Mouse (Mus musculus) heart, adult 11 months (tissue): ENCODE data around the gene Grik5.

Experiments
- DNase-seq: peaks from one replicate; pipeline ENCODE4 v3.0.0; 2022

Grik5 gene

DNA sequence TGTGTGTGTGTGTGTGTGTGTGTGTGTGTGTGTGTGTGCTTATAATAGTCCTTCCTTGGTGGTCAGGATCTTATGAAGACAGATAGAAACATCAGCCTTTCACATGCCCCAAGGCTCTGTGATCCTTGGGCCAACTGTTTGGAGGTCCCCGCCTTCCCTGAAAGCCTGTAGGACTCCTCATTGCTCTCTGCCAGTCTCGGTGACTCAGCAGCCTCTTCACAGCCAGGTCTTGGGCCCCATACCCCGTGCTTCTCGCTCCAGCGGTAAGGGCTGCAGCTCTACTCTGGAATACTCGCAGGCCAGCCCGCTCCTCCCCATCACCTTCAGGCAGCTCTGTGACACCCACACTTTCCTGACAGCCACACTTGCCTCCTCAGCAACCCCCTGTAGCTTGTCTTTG is 45.7 kb downstream of the Grik5 start:
- DNase-seq, result no peak

DNA sequence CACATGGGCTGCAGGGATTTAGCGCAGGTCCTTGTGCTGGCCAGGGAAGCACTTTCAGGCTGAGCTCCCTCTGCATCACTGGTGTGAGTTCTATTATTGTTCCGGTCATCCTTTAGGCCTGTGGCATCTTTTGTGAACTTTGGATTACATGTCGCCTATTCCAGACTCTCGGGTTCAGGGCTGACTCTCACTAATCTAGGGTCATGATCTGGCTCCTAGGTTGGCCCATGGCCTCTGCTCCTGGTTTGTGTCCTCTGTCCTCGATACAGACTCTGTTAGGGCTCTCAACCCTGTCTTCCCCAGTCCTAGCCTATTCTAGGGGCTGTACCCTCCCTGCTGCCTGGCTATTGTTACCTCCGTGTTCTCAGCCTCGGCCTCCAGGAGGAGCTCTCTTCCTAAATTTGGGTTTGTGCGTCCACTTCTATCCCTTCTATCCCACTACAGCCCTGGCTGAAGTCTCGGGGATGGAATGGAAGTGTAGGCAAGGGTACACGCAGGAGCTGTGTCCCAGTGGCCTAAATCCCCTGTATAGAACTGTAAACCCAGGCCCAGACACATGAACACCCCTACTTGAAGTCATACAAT is 46.2 kb downstream of the Grik5 start:
- DNase-seq, result no peak

DNA sequence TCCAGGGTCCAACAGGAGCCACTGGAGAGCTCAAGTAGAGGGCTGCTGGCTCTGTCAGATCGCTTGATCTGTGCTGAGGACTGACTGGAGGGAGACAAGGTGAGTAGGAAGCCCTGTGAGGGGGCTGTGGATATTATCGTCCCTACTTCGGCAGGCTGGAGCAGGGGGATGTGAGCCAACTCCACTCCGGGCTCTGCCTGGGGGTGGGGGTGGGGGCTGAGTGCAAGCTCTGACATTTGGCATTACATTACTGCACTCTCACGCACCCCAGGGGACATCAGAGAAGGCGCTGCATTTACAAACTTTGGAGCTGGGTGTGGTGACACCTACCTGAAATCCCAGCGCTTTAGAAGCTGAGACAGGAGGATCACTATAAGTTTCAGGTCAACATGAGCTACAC is 60.6 kb downstream of the Grik5 start:
- DNase-seq, result no peak

DNA sequence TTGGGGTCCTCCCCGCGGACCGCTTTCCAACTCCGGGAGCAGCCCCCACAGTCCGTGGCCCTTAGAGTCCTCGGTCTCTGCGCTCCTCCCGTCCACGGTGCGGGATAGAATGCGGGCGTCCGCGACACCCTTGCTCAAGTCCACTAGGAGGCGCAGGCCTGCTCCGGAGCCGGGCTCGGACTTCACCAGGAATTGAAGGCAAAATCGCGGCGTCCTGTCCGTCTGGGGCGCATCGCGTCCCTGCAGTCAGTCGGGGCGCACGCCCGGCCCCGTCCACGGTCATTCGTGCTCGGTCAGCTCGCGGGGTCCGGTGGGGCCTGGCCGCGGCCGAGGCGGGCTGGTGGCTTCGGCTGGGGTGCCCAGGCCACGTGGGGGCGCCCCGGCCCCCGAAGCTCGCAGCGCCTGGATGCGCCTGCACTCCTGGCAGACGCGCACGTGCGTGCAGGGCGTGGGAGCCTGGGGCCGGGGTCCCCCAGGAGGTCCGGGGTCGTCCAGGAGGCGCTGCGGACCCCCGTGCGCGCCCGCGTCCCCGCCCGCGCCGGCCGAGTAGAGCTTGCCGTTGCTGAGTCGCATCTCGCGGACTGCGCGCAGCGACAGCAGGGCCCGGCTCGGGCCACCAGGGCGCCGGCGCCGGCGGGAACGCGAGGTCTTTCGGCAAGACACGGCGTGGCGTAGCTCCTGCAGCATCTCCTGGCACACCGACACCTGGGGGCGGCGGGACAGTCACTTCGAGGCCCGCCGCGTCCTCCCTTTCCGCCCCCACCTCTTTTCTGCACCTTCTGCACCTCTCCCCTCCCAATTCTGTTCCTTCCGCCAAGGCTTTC is 61.8 kb downstream of the Grik5 start:
- DNase-seq, result no peak

DNA sequence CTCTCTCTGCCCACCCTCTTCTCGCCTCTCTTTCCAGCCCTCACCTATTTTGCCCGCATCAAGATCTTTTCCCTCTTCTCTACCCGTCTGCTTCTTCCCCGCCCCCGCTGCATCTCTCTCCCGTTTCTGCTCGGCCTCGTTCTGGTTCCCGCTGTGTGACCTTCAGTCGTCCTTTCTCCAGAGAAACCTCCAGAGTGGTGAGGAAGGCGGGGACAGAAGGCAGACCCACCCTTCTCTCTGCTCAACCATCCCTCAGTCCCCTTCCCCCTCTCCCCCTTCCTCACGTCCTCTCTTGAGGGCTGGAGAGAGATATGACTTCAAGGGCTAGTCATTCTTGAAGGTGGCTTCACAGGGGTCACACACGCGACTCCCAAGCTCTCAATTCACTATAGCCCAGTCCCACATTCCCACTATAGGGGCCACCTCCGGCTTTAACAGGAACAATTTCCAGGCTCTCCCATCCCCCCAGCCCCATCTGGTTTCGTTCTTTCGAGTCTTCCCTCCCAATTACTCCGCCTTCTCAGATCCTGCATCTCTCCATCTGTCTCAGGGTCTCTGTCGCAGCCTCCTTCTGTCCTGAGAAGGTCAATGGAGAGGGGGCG is 62.9 kb downstream of the Grik5 start:
- no peak for DNase-seq

DNA sequence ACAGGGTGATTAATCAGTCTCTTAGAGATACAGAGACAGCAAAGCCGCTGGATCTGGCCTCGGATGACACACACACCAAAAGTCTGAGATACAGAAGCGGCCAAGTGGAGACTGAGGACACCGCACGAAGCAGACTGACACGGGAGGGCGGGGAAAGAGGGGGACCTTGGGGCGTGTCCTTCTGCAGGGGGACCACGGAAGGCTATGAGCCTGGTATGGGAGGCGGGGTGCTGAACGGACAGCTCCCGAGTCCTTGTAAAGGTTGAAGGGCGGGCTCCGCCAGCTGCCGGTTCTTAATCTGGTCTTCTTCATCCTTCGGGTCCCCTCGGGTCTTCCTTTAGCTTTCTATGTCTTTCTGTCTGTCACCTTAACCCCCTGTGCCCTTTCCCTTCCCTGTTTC is 63.5 kb downstream of the Grik5 start:
- DNase-seq, result no peak

DNA sequence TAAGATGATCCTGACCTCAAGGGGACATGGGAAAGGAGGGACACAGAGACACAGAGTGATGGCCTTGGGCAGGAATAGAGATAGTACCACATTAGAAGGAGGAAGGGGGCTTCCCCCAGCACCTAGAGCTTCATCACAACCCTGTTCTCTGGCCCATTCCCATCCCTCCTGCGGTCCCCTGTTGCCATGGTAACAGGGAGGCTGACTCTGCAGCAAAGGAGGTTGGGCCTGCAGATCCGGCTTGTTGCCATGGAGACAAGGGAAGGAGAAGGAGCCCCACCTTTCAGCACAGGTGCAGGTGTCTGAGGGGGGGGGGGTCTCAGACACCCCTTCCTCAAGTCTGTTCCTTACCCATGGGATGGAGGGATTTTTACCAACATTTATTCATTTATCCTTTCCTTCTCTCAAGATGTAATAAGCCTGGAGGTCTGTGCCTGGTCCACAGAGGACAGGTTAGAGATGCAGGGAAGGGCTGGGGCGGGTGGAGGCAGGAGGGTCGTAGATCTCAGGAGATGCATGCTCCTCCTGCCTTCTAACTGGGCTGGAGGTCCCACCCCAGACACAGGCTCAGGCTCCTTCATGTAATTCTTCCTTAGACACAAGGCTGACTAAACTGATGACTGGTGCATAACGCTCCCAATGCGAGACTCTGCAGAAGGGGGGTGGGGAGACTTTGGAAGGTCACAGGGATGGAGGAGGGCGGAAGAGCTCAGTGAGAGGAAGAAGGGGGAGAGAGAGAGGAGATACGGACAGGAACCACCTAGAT is 64.4 kb downstream of the Grik5 start:
- DNase-seq, result no peak

DNA sequence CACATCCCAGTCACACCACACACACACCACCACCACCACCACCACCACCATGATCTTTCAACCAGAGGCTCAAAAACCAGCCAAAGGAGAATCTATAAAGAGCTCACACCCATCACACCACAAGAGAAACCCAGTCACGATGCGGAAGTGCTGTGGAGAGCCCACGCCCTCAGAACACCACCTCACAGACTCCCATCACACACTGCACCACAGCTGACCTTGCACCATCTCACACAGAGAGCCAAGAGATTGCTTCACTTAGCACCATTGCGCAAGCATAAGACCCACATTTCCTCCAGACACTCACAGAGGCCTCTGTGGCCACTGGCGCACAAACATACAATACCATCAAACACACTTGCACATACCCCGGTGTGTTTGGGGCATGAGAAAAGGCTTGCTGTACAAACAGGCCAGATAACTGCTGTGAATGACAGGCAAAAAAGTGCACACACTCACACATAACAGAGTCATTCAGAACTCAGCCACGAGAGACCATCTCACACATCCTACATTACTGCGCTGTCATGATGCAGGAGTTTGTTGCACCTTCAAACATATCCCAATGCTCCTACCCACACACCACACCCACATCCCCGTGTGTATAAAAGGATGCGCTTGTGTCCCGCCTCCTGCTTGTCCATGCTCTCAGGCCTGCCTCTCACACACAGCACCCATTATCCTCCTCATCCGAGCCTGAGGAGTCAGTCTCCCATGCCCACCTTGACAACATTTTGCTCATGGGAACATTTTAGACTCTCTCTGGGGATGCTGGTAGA is 65.4 kb downstream of the Grik5 start:
- peak; percentile 93 for DNase-seq

DNA sequence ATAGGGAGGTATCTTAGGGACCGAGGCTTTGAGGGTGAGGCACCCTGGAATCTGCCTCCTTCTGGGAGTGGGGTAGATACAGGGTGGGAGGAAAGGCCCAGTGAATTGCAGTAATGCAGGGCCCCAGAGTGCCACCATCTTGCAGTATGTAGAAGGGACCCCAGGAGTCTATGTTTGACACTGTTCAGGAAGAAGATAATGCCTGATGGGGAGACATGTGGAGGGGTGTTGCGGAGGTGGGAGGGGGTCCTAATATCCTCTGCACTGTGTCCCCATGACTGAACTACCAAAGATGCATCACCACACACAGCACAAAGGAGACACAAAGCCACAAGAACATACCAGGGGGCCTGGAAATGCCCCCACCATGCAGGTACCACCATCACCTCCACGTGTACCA is 66.0 kb downstream of the Grik5 start:
- DNase-seq, result no peak

DNA sequence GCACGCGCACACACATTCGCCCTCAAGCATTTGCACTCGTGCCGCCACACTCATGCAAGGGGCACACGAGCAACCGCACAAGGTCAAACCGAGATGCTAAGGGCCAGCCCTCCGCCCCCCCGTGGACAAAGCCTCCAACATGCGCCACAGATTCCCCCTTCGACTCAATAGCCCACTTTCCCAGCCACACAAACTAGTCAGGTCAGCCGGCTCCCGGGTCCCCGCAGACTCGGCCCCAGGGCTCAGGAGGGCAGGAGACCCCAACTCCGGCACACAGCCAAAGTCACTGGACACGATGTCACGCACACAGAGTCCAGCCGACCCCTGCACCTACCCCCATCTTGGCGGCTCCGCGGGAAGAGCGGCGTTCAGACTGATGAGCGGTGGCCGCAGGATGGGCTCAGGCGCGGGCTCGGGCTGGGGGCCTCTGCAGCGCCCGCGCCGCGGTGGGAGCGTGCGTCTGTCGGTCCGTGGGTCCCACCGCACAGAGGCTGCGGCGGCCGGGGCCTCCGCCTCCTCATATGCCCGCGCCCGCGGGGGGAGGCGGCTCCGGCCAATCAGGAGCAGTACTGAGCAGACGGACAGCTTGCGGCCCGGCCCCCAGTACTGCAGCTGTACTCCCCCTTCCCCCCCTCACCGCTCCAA is 66.6 kb downstream of the Grik5 start, which contains the start of gene Atp1a3:
Gene Atp1a3, minus strand, starts transcription at position 538 of the 645 bp plus-strand sequence.
- DNase-seq, result peak; percentile 92

DNA sequence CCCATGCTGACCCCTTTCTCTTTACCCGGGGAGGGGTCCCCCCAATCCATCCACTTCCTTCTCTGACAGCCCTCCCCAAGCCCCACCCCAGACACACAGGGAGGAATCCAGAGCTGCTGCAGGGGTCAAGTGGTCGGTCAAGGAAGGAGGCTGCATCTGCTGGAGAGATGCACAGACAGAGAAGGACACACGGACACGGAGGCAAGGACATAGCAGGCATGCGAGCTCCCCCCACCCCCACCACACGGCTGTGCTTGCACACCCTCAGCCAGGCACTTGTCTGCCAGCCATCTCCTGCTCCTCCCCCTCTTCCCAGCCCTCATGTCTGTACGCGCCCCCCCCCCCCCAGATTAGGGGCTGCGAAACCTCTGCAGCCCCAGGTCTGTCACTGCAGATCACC is 67.3 kb downstream of the Grik5 start:
- DNase-seq, result no peak

DNA sequence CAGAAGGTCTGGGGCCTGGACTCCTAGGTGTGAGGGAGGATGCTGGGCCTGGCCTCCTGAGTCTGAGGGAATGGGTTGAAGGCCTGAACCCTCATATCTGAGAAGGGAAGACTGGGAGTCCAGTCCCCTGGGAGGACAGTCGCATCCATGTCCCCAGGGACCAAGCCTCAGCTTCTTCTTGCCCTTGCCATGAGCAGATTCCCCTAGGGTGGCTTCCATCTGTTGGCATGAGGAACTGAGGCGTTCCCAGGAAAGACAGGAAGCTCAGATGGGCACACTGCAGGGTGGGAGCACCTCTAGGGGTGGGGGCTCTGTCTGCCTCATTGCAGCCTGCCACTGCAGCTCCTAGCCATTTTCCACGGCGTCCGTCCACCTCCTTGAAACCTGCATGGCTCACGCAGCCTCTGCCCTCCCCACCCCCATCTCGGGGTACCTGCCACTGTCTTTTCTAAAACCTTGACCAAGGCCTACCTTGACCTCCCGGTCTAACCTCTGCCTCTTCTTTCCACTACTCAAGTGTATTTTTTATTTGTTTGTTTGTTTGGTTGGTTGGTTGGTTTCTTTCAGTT is 68.2 kb downstream of the Grik5 start:
- DNase-seq, result no peak

DNA sequence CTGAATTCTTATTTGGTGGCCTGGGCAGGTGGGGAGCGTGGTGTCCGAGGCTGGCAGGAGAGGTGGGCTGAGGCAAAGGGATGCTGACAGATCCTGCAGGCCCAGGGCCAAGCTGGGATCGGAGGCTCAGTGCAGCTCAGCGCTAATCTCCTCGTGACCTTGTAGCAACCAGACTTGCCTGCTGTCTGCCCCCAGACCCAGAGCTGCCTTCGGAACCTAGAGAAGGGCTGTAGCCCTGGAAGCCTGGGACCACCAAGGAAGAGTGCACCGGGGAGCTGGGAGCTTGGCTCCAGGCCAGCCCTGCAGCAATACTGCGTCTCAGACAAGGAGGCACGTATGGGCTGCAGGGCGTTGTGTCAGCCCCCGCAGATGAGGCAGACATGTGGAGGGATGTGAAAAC is 68.9 kb downstream of the Grik5 start:
- no peak for DNase-seq

DNA sequence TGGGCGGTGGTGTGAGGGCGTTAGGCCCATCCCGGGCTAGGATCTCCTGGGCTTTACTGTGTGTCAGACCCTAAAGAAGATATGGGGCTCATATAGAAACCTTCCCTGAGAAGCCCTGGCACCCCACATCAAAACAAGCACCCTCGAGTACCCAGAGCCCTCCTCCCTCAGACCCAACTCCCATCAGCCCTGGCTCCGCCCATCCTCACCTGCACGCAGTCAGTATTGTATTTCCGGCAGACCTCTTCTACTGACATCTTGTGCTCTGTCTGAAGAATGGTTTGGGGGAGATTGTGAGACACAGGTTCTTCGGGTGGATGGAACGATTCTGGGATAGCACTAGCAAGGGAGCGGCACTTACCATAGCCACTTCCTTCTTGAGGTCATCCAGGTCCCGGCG is 71.4 kb downstream of the Grik5 start:
- DNase-seq, result no peak

DNA sequence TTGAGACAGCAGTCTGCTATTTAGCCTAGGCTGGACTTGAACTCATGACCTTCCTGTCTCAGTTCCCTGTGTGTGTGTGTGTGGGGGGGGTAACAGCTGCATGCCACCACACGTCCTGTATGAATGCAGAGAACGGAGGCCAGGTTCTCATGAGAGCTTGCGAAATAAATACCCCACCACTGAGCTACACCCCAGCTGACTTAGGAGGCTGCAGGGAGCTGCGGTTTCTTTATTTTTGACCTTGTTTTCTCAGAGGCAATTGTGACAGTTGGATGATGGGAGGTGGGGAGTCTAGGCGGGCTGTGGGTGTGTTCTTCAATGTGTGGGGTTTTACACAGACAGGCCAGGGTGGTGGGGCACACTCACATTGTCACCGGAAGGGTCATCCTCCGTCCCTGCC is 71.9 kb downstream of the Grik5 start:
- no peak for DNase-seq

DNA sequence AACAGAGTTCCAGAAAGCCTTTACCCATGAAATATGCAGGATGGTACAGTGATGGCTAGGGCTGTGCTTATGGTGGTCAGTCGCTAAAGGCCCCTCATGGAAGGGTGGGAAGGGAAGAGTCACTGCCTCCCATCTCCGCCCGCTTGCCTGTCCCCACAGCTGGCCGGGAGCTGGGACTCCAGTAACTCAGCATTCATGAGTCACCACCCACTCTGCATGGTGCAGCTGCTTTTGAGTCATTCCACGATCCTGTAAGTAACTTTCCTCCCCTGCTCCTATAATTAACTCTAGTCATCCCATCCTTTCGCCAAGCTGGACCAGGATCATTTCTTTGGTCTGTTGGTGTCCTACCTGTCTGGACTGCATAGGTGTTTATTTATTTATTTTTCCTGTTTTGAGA is 79.1 kb downstream of the Grik5 start:
- no peak for DNase-seq

DNA sequence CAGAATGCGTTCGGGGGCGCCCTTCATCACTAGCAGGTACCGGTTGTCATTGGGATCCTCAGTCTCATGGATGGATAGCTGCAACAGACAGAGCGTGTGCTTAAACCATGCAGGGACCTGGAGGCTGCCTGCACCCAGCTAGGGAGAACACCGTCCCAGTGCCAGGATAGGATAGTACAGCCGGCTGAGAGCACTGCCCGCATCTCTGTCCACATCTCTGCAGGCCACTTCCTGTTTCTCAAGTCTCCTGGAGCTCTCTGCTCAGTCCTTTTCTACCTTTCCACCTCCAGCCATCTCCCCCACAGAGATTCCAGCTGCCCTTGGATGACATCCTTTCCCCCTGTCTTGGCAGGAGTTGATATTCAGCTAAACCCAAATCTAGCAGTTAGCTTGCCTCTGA is 81.7 kb downstream of the Grik5 start:
- no peak for DNase-seq

DNA sequence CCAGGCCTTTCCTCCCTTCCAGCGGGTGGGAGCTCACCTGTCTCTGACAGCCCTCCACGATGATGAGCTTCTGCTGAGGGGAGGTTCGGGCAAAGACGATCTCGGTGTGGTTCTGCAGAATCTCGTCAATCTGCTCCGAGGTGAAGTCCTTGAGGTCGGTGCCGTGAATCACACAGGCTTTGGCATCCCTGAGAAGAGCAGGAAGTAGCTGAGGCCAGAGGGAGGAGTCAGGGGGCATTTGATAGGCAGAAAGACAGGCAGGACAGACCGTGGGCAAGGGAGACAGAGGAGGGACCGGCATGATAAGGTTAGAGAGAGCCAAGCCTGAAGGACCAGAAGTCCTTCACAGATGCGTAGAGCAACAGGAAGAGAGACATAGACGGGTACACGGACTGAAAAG is 84.2 kb downstream of the Grik5 start:
- no peak for DNase-seq

DNA sequence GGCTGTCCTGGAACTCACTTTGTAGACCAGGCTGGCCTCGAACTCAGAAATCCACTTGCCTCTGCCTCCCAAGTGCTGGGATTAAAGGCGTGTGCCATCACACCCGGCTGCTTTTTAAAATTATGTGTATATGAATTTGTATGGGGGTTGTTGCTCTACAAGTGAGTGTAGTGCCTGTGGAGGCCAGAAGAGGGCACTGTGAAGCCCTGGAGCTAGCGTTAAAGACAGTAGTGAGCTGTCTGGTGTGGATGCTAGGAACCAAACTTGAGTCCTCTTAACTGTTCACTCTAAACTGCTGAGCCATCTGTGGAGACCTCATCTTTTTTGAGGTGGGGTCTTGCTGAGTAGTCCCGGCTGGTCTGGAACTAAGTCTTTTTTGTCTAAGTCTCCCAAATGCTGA is 86.3 kb downstream of the Grik5 start:
- no peak for DNase-seq

DNA sequence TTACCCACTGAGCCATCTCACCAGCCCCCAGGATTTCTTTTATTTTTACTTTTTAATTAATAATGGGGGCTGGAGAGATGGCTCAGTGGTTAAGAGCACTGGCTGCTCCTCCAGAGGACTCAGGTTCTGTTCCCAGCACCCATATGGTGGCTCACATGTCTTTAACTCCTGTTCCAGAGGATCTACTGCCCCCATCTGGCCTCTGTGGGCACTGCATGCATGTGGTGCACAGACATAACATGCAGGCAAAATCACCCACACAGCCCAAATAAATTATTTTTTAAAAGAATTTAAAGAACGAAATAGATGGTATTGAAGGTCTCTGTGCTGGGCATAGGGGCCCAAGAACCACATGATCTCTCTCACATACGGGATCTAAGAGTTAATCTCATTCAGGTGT is 87.8 kb downstream of the Grik5 start:
- no peak for DNase-seq

DNA sequence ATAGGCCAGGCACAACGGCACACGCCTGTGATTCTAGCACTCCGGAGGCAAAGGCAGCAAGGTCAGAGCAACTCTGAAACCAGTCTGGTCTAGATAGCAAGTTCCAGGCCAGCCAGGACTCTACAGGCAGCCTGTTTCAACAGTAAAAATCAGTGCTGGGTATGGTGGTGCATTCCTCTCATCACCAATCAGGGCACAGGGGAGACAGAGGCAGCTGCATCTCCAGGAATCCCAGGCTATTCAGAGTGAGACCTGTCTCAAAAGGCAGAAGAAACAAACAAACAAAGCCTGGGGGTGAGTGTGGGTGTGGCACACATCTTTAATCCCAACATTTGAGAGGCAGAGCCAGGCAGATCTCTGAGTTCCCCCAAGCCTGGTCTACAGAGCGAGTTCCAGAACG is 88.8 kb downstream of the Grik5 start:
- DNase-seq, result no peak

DNA sequence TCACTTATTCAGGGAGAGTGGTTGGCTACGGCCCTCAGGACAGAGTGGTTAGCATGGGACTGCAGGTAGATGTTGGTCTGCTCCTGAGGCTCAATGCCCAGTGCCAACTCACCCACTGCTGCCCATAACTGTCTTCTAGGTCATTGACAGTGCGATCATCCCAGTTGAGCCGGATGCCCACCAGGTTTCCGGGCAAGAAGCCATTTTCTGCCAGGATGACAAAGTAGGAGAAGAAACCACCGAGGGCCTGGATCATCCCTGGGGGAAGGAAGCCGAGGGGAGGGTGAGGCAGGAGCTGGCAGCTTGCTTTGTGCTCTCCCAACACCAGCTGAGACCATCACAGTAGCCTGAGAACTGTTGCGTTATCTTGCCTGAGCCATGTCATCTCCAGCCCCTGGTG is 91.7 kb downstream of the Grik5 start:
- DNase-seq, result no peak
